Mouse (Mus musculus) heart, adult 8-10 months (tissue): Measurements from ENCODE around the gene Zfp382. TPM values are rescaled to one million over a fixed set of nuclear protein-coding genes. Genes with fewer than 3 reads are reported as not detected.
"Not testable (repeated sequence)": the region's sequence is repeated elsewhere in the genome, so short reads cannot be mapped to it uniquely, and the experiment has no call there.

Source experiments
- DNase-seq: peaks from one replicate; pipeline ENCODE4 v3.0.0; 2022; ENCODE audit warnings: low spot score
- microRNA-seq: library from miRNA; unstranded; fragments of <30 nt; microRNA quantifications from one replicate; pipeline ENCODE4 v1.2.0, GENCODE M21; 2022
- total RNA-seq, 4 experiments: library from RNA; stranded (reverse); gene quantifications; 2 replicates each; pipeline ENCODE4 v1.2.4; 2022

Zfp382 gene
- total RNA-seq, 4 experiments from 2014 or later: 1.5 to 4.3 (median 2.1) TPM

DNA sequence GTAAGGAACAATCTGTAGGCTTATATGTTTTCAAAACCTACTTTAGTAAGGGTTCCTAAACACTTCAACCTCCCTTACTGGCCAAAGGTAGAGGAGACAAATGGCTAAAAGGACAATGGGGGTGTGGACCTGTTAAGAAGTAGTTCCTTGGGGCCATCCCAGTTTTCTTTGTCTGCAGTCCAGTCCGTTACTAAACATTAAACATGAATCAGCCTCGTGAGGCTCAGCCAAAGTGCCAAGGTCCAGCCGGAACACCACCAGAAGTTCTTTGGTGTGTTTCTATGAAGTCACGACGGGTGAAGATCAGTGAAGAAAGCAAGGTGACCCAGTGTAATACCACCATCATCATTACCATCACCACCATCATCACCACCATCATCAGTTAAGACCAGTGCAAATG is 25.3 kb downstream of the Zfp382 start:
- no peak for DNase-seq

- DNase-seq: no peak
These were observed 32.3 kb downstream of the Zfp382 start for GRCm38 (mm10) chr7:30154040-30154439.

- no peak for DNase-seq
These were observed 33.8 kb downstream of the Zfp382 start for GRCm38 (mm10) chr7:30155507-30155906.

DNA sequence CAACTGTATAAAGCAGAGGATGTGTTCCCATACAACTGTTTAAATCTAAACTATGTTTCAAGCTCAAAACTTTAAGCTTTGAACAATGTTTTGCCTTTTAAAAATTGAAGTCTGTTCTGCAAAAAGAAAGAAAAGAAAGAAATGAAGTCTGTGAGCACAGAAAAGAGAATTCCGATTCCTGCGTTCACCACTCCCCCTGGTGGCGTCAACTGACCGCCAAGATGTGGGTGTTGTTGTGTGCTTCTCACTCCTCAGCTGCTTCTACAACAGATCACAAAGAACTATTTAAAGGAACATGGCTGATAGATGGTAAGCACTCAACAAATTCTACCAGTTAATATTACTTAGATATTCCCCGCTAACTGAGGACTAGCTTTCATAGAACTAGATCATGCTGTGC is 41.4 kb downstream of the Zfp382 start:
- DNase-seq: no peak

GRCm38 (mm10) chr7:30164745-30165144 is 43.0 kb downstream of the Zfp382 start:
- DNase-seq: no peak

GRCm38 (mm10) chr7:30168914-30169582 is 47.3 kb downstream of the Zfp382 start:
- no peak for DNase-seq

DNA sequence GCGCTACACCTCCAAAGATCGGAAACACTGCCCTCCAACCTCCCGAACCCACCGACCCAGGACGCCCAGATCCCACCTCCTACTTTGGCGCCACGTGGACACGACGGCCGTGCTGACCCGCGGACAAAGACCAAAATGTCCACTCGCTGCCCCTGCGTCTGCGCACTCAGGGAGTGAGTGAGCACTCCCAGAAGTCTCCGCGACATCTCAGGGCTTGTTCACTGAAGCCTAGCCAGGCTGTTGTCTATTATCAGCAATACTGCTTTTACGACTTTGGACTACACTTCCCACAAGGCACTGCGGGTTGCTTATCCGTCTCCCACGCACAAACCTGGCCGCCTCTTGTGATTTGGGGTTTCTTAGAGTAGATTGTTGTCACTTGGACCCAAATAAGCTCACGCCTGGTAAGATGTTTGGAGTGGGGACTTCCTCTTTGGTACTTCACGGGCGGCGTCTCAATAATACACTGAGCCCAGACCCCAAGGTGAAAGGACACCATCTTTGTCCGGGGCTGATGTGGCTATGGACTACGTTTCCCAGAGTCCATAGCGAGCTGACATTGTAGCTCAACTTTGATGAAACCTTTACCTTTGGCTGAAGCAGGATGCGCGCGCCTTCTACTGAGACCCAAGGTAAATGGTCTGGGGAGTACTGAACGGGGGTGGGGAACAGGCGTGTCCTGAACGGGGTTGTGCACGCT is 48.0 kb downstream of the Zfp382 start, which contains the start of gene Zfp146:
Gene Zfp146, minus strand, starts transcription at position 168 of the 700 bp plus-strand sequence.
- DNase-seq: peak; percentile 97

DNA sequence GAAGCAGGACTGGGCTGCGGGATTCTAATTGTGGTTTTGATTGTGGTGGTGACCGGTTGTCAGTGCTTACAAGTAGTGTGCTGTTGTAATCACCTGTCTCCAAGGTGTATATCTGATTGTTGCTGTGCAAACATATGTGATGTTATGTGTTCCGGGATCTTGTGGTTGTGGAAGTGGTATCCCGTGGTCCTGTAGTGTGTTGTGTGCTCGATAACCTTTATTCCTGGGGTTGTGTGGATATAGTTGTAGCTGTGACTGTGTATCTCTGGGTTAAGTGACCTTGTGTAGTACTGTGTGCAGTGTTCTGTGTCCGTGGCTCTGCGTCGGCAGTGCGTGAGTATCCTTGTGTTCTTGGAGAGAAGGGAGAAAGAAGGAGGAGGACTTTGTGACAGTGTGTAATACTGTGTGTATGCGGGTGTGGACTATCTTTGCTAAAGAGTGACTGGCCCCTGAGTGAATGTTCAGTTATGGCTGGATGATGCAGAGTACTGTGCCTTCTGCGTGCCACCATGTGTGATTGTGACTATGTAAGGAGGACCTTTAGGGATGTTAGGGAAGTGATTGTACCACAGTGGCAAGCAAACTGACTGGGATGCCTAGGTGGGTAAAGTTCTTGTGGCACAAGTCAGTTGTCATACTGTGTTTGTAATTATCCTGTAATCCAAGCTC is 48.7 kb downstream of the Zfp382 start:
- DNase-seq: no peak

DNA sequence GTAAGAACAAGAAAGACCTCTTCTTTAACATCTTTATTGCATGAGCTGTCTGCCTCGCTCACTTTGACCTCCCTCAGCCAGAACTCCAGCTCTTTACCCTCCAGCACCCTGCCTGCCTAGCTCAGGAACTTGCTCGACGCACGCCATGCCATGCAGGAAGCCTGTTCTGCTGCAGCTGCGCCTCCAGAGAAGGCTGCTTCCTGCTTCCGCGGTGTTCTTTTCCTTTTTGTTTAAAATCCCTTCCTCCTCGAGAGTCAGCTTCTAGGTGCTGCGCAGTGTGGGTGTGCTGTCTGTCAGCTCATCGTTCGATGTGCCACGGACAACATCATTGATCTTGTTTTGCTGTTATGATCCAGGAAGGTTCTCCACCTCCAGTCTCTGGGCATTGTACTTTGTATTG is 54.7 kb downstream of the Zfp382 start:
- no peak for DNase-seq

GRCm38 (mm10) chr7:30178256-30178655 is 56.5 kb downstream of the Zfp382 start:
- no peak for DNase-seq

- peak; percentile 80 for DNase-seq
These were observed 59.6 kb downstream of the Zfp382 start for GRCm38 (mm10) chr7:30181308-30181707.

DNA sequence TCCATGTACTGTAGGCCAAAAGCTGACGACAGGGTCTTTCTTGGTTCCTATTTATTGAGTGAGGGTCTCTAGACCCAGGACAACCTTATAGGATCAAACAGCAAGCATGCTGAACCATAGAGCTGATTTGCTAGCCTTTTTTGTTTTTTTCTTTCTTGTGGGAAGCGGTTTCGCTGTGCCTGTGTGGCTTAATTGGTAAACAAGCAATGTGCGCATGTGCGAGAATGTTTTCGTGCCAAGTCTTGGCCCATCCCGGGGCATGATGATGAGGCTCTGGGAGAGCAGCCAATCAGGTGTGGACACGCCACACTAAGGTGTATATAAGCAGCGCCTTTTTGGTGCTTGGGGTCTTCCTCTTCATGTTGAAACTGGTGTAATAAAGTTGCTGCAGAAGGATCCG is 60.2 kb downstream of the Zfp382 start:
- DNase-seq: not testable (repeated sequence)

GRCm38 (mm10) chr7:30183189-30183588 is 61.4 kb downstream of the Zfp382 start:
- not testable (repeated sequence) for DNase-seq

DNA sequence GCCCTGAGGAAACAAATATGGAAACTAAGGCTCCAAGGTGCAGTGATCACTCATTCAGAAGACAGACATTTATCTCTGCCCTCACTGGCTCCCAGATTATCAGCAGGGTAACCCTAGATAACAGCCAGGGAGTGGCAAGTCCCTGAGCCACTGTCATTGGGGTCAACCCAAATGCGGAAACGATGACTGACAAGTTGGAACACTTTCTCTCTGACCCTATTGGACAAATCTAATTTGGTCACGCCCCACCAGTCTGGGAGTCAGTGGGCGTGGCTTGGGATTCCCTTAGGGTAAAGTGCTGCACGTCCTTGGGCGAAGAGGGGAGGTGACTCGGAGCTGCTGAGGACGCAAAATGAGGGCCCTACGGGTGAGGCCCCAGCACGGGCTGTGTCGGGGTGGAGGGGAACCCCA is 62.1 kb downstream of the Zfp382 start, which contains the start of gene Cox7a1:
Gene Cox7a1, plus strand, starts transcription at position 266 of the 411 bp plus-strand sequence.
- DNase-seq: peak; percentile 97

Small RNA genes within 50 kb of the gene (microRNA-seq; reads per million reads assigned to microRNA genes)
- not detected for gene Gm23368

Other genes starting within 250 kb of the Zfp382 start
- 1 to 10 TPM; 8.4 to 9.3 (median 8.6) TPM for gene Zfp27, start 215.4 kb upstream of the Zfp382 start, total RNA-seq
- 1 to 10 TPM; 3.8 to 9.5 (median 6.4) TPM for gene Zfp383, start 213.7 kb upstream of the Zfp382 start, total RNA-seq
- gene Zfp74, start 167.9 kb upstream of the Zfp382 start, total RNA-seq: 1 to 10 TPM; 5.8 to 6.5 (median 6.0) TPM
- gene Zfp568, start 138.0 kb upstream of the Zfp382 start, total RNA-seq: 10 to 100 TPM; 16.9 to 27.9 (median 21.5) TPM
- 1 to 10 TPM; 2.4 to 3.0 (median 2.6) TPM for gene Zfp14, start 70.6 kb upstream of the Zfp382 start, total RNA-seq
- gene Zfp82, start 49.0 kb upstream of the Zfp382 start, total RNA-seq: 1 to 10 TPM; 2.1 to 3.0 (median 2.6) TPM
- gene Gm26920, start 31.5 kb upstream of the Zfp382 start, total RNA-seq: under 1 TPM in 1 of 4 experiments, not detected in 3; 0.28 TPM
- gene Zfp566, start 31.4 kb upstream of the Zfp382 start, total RNA-seq: 1 to 10 TPM in 3 of 4 experiments, under 1 TPM in 1; 0.82 to 1.8 (median 1.6) TPM
- gene Zfp260, start 27.2 kb upstream of the Zfp382 start, total RNA-seq: 10 to 100 TPM; 25.3 to 34.5 (median 31.3) TPM
- 10 to 100 TPM; 23.2 to 33.8 (median 28.1) TPM for gene Zfp146, start 47.8 kb downstream of the Zfp382 start, total RNA-seq
- 1,000 to 10,000 TPM; 3,196 to 3,318 (median 3,289) TPM for gene Cox7a1, start 62.2 kb downstream of the Zfp382 start, total RNA-seq
- 100 to 1,000 TPM; 287 to 304 (median 297) TPM for gene Capns1, start 76.9 kb downstream of the Zfp382 start, total RNA-seq
- gene Polr2i, start 110.0 kb downstream of the Zfp382 start, total RNA-seq: 10 to 100 TPM; 54.0 to 70.5 (median 64.9) TPM
- 10 to 100 TPM; 51.2 to 62.4 (median 57.6) TPM for gene Tbcb, start 110.3 kb downstream of the Zfp382 start, total RNA-seq
- gene Ovol3, start 113.8 kb downstream of the Zfp382 start, total RNA-seq: not detected
- under 1 TPM in 1 of 4 experiments, not detected in 3; 0.44 TPM for gene Thap8, start 158.2 kb downstream of the Zfp382 start, total RNA-seq
- 1 to 10 TPM in 1 of 4 experiments, under 1 TPM in 3; 0.41 to 1.5 (median 0.84) TPM for gene Wdr62, start 158.5 kb downstream of the Zfp382 start, total RNA-seq
- 1 to 10 TPM; 4.7 to 8.7 (median 7.4) TPM for gene Clip3, start 169.8 kb downstream of the Zfp382 start, total RNA-seq
- gene Alkbh6, start 186.8 kb downstream of the Zfp382 start, total RNA-seq: 10 to 100 TPM; 28.6 to 34.0 (median 32.5) TPM
- 1 to 10 TPM in 1 of 4 experiments, under 1 TPM in 3; 0.46 to 1.9 (median 0.76) TPM for gene Syne4, start 192.9 kb downstream of the Zfp382 start, total RNA-seq
- gene E130208F15Rik, start 199.8 kb downstream of the Zfp382 start, total RNA-seq: 1 to 10 TPM in 1 of 4 experiments, under 1 TPM in 3; 0.62 to 1.2 (median 0.79) TPM
- gene Sdhaf1, start 202.0 kb downstream of the Zfp382 start, total RNA-seq: 10 to 100 TPM; 14.0 to 16.2 (median 15.1) TPM
- 1 to 10 TPM; 1.3 to 2.4 (median 1.6) TPM for gene Lrfn3, start 240.8 kb downstream of the Zfp382 start, total RNA-seq